Mouse (Mus musculus) MEL (cell line): ENCODE data around the gene Ifitm10.

Source experiments
- ELF1 ChIP-seq: IDR thresholded peaks from 2 replicates; pipeline ENCODE4 v1.6.1; 2014; ENCODE audit warnings: low read depth, mild to moderate bottlenecking, inconsistent platforms, low read length, improper control_type of control experiment, moderate library complexity
- SIN3A ChIP-seq: IDR thresholded peaks from 2 replicates; pipeline ENCODE4 v1.6.1; 2012; ENCODE audit warnings: low read length, improper control_type of control experiment, inconsistent platforms

- TF ChIP-seq SIN3A (no peak), ELF1 (no peak)
Observed at GRCm38 (mm10) chr7:142341564-142342246, 31.8 kb downstream of the Ifitm10 start.
